Mouse (Mus musculus) layer of hippocampus, postnatal 25 days (tissue): Measurements from ENCODE around the gene Cachd1. TPM values are rescaled to one million over a fixed set of nuclear protein-coding genes. Genes with fewer than 3 reads are reported as not detected.

ENCODE experiments used
- DNase-seq, 2 experiments: peaks; one replicate each; pipeline ENCODE4 v3.0.0; 2022; ENCODE audit warnings: mixed read lengths in 2 of 2, low spot score in 1 of 2; ENCODE audit errors: extremely low spot score in 1 of 2
- total RNA-seq, 2 experiments: library from RNA; stranded (reverse); gene quantifications; 2 replicates each; pipeline ENCODE4 v1.2.3; 2021

Cachd1 gene
- total RNA-seq, 2 experiments from 2014 or later: 30.0 to 32.0 TPM

GRCm38 (mm10) chr4:100915093-100915492 is 138.6 kb downstream of the Cachd1 start:
- no peak for DNase-seq

GRCm38 (mm10) chr4:100917511-100917910 is 141.0 kb downstream of the Cachd1 start:
- no peak for DNase-seq

- DNase-seq: no peak
Observed at GRCm38 (mm10) chr4:100920413-100920812, 143.9 kb downstream of the Cachd1 start.

- no peak for DNase-seq
Observed at GRCm38 (mm10) chr4:100922816-100923554, 146.5 kb downstream of the Cachd1 start.

- no peak for DNase-seq
Observed at GRCm38 (mm10) chr4:100923598-100923997, 147.1 kb downstream of the Cachd1 start.

- DNase-seq: no peak
Observed at GRCm38 (mm10) chr4:100924276-100924675, 147.8 kb downstream of the Cachd1 start.

GRCm38 (mm10) chr4:100925153-100925552 is 148.7 kb downstream of the Cachd1 start:
- DNase-seq: no peak

- no peak for DNase-seq
Observed at GRCm38 (mm10) chr4:100926608-100927007, 150.1 kb downstream of the Cachd1 start.

- DNase-seq: no peak
Observed at GRCm38 (mm10) chr4:100927059-100927458, 150.6 kb downstream of the Cachd1 start.

- DNase-seq: no peak
Observed at GRCm38 (mm10) chr4:100943689-100944088, 167.2 kb downstream of the Cachd1 start.

- DNase-seq: no peak
Observed at GRCm38 (mm10) chr4:100944276-100944675, 167.8 kb downstream of the Cachd1 start.

GRCm38 (mm10) chr4:100945171-100945899 is 168.9 kb downstream of the Cachd1 start:
- no peak for DNase-seq

GRCm38 (mm10) chr4:100948494-100949425 is 172.3 kb downstream of the Cachd1 start:
- no peak for DNase-seq

- DNase-seq: no peak
Observed at GRCm38 (mm10) chr4:100950316-100950715, 173.8 kb downstream of the Cachd1 start.

GRCm38 (mm10) chr4:100951876-100952275 is 175.4 kb downstream of the Cachd1 start:
- no peak for DNase-seq

GRCm38 (mm10) chr4:100963341-100963740 is 186.9 kb downstream of the Cachd1 start:
- DNase-seq: no peak

- DNase-seq: no peak
Observed at GRCm38 (mm10) chr4:100963796-100964195, 187.3 kb downstream of the Cachd1 start.

- DNase-seq: no peak
Observed at GRCm38 (mm10) chr4:100967703-100968392, 191.4 kb downstream of the Cachd1 start.

- DNase-seq: no peak
Observed at GRCm38 (mm10) chr4:100973641-100974454, 197.4 kb downstream of the Cachd1 start.
